Mouse (Mus musculus): ENCODE data around the gene Ano10.

DNA sequence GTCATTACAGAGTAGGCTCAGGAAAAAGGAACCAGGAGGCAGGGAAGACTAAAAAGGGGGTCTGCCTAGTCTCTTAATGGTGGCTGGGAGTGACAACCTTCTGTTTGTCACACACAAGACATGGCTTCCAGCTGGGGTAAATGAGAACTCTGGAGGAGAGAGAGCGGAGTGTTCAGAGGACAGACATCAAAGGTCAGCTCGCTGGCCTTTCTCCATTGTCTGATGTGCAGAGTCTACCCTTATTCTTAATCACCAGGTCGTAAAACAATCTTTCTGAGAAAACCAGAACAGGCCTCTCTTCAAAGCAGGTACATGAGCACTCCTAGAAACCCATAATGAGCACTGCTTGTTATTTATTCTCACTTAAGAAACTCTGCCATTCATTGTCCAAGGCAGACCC is 5.8 kb downstream of the Ano10 start:
- no peak for TF ChIP-seq POLR2A (IDR thresholded peaks at IDR 0.05; ENCODE audit: borderline replicate concordance, control insufficient read depth, low read depth, low read length)
- no peak for TF ChIP-seq CTCF (IDR thresholded peaks at IDR 0.05; ENCODE audit: control insufficient read depth, insufficient read depth, low read length)

Data from bone marrow, adult 2 months (tissue).